Mouse (Mus musculus) MEL (cell line): ENCODE data around the gene Thg1l. TPM values are rescaled to one million over a fixed set of nuclear protein-coding genes. Genes with fewer than 3 reads are reported as not detected.

ENCODE experiments used
- DNase-seq: peaks from one replicate; pipeline ENCODE4 v3.0.0; 2011; ENCODE audit warnings: low read depth, low spot score
- H3K27ac ChIP-seq: 2 replicates; pipeline ENCODE4 v1.5.1; 2012; ENCODE audit warnings: low read depth, mild to moderate bottlenecking, control low read depth, low read length, moderate library complexity; ENCODE audit not compliant: control insufficient read depth
- H3K27me3 ChIP-seq, 2 experiments: fragments of 150-350 bp in 1 of 2; sonication (generic) in 1 of 2; 2 replicates each; pipeline ENCODE4 v1.6.1; 2012; ENCODE audit warnings: low read length in 2 of 2, mild to moderate bottlenecking in 2 of 2, improper control_type of control experiment in 1 of 2, moderate library complexity in 1 of 2; ENCODE audit not compliant: insufficient read depth in 2 of 2, control insufficient read depth in 1 of 2
- H3K36me3 ChIP-seq, 2 experiments: 2 replicates each; pipeline ENCODE4 v1.6.1; 2012 to 2014; ENCODE audit warnings: low read length in 2 of 2, improper control_type of control experiment in 1 of 2, inconsistent platforms in 1 of 2, mild to moderate bottlenecking in 1 of 2; ENCODE audit not compliant: insufficient read depth in 2 of 2, control insufficient read depth in 1 of 2
- H3K4me1 ChIP-seq, 2 experiments: fragments of 150-350 bp in 1 of 2; sonication (generic) in 1 of 2; 2 replicates each; pipeline ENCODE4 v1.6.1; 2012; ENCODE audit warnings: low read length in 2 of 2, improper control_type of control experiment in 1 of 2, mild to moderate bottlenecking in 1 of 2; ENCODE audit not compliant: insufficient read depth in 2 of 2, control insufficient read depth in 1 of 2
- H3K4me3 ChIP-seq, 2 experiments: fragments of 150-350 bp in 1 of 2; sonication (generic) in 1 of 2; 2 replicates each; pipeline ENCODE4 v1.5.1; 2012; ENCODE audit warnings: low read depth in 2 of 2, low read length in 2 of 2, mild to moderate bottlenecking in 2 of 2, moderate library complexity in 2 of 2, control low read depth in 1 of 2, improper control_type of control experiment in 1 of 2; ENCODE audit not compliant: control insufficient read depth in 1 of 2, insufficient read depth in 1 of 2
- H3K79me2 ChIP-seq: 2 replicates; pipeline ENCODE4 v1.6.1; 2012; ENCODE audit warnings: mild to moderate bottlenecking, low read length, moderate library complexity; ENCODE audit not compliant: control insufficient read depth, poor library complexity, insufficient read depth
- H3K9ac ChIP-seq: 2 replicates; pipeline ENCODE4 v1.6.1; 2012; ENCODE audit warnings: low read depth, mild to moderate bottlenecking, control low read depth, low read length, moderate library complexity; ENCODE audit not compliant: control insufficient read depth, poor library complexity, severe bottlenecking
- H3K9me3 ChIP-seq: fragments of 150-350 bp; sonication (generic); replicated peaks from 2 replicates; pipeline ENCODE4 v1.6.1; 2012; ENCODE audit warnings: mild to moderate bottlenecking, low read length, improper control_type of control experiment, moderate library complexity; ENCODE audit not compliant: insufficient read depth
- CHD2 ChIP-seq: IDR thresholded peaks from 2 replicates; pipeline ENCODE4 v1.6.1; 2011; ENCODE audit warnings: low read length, improper control_type of control experiment
- CTCF ChIP-seq, 3 experiments: IDR thresholded peaks in 2 of 3; conservative IDR thresholded peaks in 1 of 3; 2 replicates each; pipeline ENCODE4 v1.5.1; 2011 to 2012; ENCODE audit warnings: low read length in 3 of 3, low read depth in 2 of 3, mild to moderate bottlenecking in 2 of 3, improper control_type of control experiment in 1 of 3, inconsistent platforms in 1 of 3, mixed read lengths in 1 of 3, moderate library complexity in 1 of 3; ENCODE audit not compliant: control insufficient read depth in 1 of 3, insufficient read depth in 1 of 3, poor library complexity in 1 of 3, severe bottlenecking in 1 of 3
- EP300 ChIP-seq, 2 experiments: IDR thresholded peaks; 2 replicates each; pipeline ENCODE4 v1.6.1; 2011; ENCODE audit warnings: improper control_type of control experiment in 2 of 2, low read length in 2 of 2, low read depth in 1 of 2, mild to moderate bottlenecking in 1 of 2
- ETS1 ChIP-seq: IDR thresholded peaks from 2 replicates; pipeline ENCODE4 v1.6.1; 2012; ENCODE audit warnings: low read depth, mild to moderate bottlenecking, inconsistent platforms, low read length, improper control_type of control experiment, moderate library complexity
- GABPA ChIP-seq: IDR thresholded peaks from 2 replicates; pipeline ENCODE4 v1.6.1; 2012; ENCODE audit warnings: low read depth, mild to moderate bottlenecking, inconsistent platforms, low read length, improper control_type of control experiment, moderate library complexity
- JUND ChIP-seq: IDR thresholded peaks from 2 replicates; pipeline ENCODE4 v1.6.1; 2011; ENCODE audit warnings: low read depth, mild to moderate bottlenecking, improper control_type of control experiment, low read length
- KAT2A ChIP-seq: conservative IDR thresholded peaks from 2 replicates; pipeline ENCODE4 v1.6.1; 2012; ENCODE audit warnings: low read depth, low read length, improper control_type of control experiment, inconsistent platforms
- MAX ChIP-seq: IDR thresholded peaks from 2 replicates; pipeline ENCODE4 v1.6.1; 2011; ENCODE audit warnings: low read length, improper control_type of control experiment
- MAZ ChIP-seq: IDR thresholded peaks from 2 replicates; pipeline ENCODE4 v1.6.1; 2012; ENCODE audit warnings: low read depth, mild to moderate bottlenecking, inconsistent platforms, low read length, improper control_type of control experiment
- MXI1 ChIP-seq: IDR thresholded peaks from 2 replicates; pipeline ENCODE4 v1.6.1; 2011; ENCODE audit warnings: mild to moderate bottlenecking, low read depth, low read length, improper control_type of control experiment
- MYC ChIP-seq: IDR thresholded peaks from 2 replicates; pipeline ENCODE4 v1.6.1; 2011; ENCODE audit warnings: low read depth, mild to moderate bottlenecking, low read length, improper control_type of control experiment, moderate library complexity
- NRF1 ChIP-seq: IDR thresholded peaks from 2 replicates; pipeline ENCODE4 v1.6.1; 2014; ENCODE audit warnings: low read depth, mild to moderate bottlenecking, inconsistent platforms, low read length, improper control_type of control experiment, moderate library complexity; ENCODE audit not compliant: poor library complexity, insufficient read depth, severe bottlenecking
- POLR2AphosphoS2 ChIP-seq: IDR thresholded peaks from 2 replicates; pipeline ENCODE4 v1.6.1; 2011; ENCODE audit warnings: low read length, improper control_type of control experiment
- POLR2AphosphoS5 ChIP-seq: IDR thresholded peaks from 2 replicates; pipeline ENCODE4 v1.6.1; 2012; ENCODE audit warnings: low read depth, borderline replicate concordance, mild to moderate bottlenecking, inconsistent platforms, low read length, moderate library complexity, mixed read lengths
- RAD21 ChIP-seq: IDR thresholded peaks from 2 replicates; pipeline ENCODE4 v1.6.1; 2011; ENCODE audit warnings: mild to moderate bottlenecking, low read depth, low read length, improper control_type of control experiment
- RCOR1 ChIP-seq: IDR thresholded peaks from 2 replicates; pipeline ENCODE4 v1.6.1; 2012; ENCODE audit warnings: low read depth, mild to moderate bottlenecking, inconsistent platforms, low read length, improper control_type of control experiment
- SIN3A ChIP-seq: IDR thresholded peaks from 2 replicates; pipeline ENCODE4 v1.6.1; 2012; ENCODE audit warnings: low read length, improper control_type of control experiment, inconsistent platforms
- SMC3 ChIP-seq: IDR thresholded peaks from 2 replicates; pipeline ENCODE4 v1.6.1; 2011; ENCODE audit warnings: low read depth, low read length, improper control_type of control experiment
- TAL1 ChIP-seq: IDR thresholded peaks from 2 replicates; pipeline ENCODE4 v1.6.1; 2012; ENCODE audit warnings: mild to moderate bottlenecking, inconsistent platforms, low read length, moderate library complexity, mixed read lengths
- TBP ChIP-seq: IDR thresholded peaks from 2 replicates; pipeline ENCODE4 v1.8.0; 2011; ENCODE audit warnings: low read depth, low read length, improper control_type of control experiment
- TCF12 ChIP-seq: IDR thresholded peaks from 2 replicates; pipeline ENCODE4 v1.6.1; 2014; ENCODE audit warnings: low read depth, mild to moderate bottlenecking, inconsistent platforms, low read length, improper control_type of control experiment, moderate library complexity
- USF1 ChIP-seq: IDR thresholded peaks from 2 replicates; pipeline ENCODE4 v1.6.1; 2014; ENCODE audit warnings: low read depth, mild to moderate bottlenecking, inconsistent platforms, low read length, improper control_type of control experiment, moderate library complexity
- ZC3H11A ChIP-seq: IDR thresholded peaks from 2 replicates; pipeline ENCODE4 v1.6.1; 2012; ENCODE audit warnings: low read depth, mild to moderate bottlenecking, inconsistent platforms, low read length, improper control_type of control experiment
- polyA plus RNA-seq, 2 experiments: library from polyadenylated mRNA; stranded (reverse) in 1 of 2; unstranded in 1 of 2; fragments of >175 nt in 1 of 2; fragments of >200 nt in 1 of 2; gene quantifications; 2 replicates each; pipeline versions ENCODE4 v1.2.1 to v1.2.4; 2012; ENCODE audit warnings: low replicate concordance in 2 of 2, low read depth in 1 of 2; ENCODE audit not compliant: insufficient read length in 2 of 2, insufficient read depth in 1 of 2, missing spikeins in 1 of 2
- total RNA-seq: library from RNA; depleted of rRNA; stranded (reverse); fragments of 300-350 nt; gene quantifications from 2 replicates; pipeline ENCODE4 v1.2.3, GENCODE M21; 2012

Gene Thg1l
- total and polyA plus RNA-seq, 3 experiments = 65.8 to 569 (median 77.5) TPM

GRCm38 (mm10) chr11:45927456-45927855 is 27.8 kb downstream of the Thg1l start:
- no peak overlapping the region for H3K4me3 ChIP-seq
- TF ChIP-seq POLR2AphosphoS2 (0 out of 2 replicates have a peak, but pooled peaks have one; percentile 44), USF1 (no peak)
- TF ChIP-seq, all 39 proteins: peak for 1
- no peak overlapping the region for H3K9ac ChIP-seq
- peak; percentile 31 for DNase-seq
- no peaks in the 10 kb centered on the region for H3K9me3 ChIP-seq
- H3K4me1 ChIP-seq = no peaks in the 10 kb centered on the region
- no peaks in the 10 kb centered on the region for H3K79me2 ChIP-seq
- H3K27me3 ChIP-seq = peaks cover 0 to 2% of the 10 kb centered on the region in 2 experiments; a peak in 1 of 4 replicates
- H3K27ac ChIP-seq = no peak overlapping the region
- no peaks in the 10 kb centered on the region; a peak in 1 of 4 replicates for H3K36me3 ChIP-seq

GRCm38 (mm10) chr11:45926640-45927082 is 28.6 kb downstream of the Thg1l start:
- no peaks in the 10 kb centered on the region for H3K9me3 ChIP-seq
- H3K27ac ChIP-seq = peak overlapping the region; percentile 65; the same call in 1 of the 2 replicates
- peak overlapping the region; percentile 80 for H3K9ac ChIP-seq

GRCm38 (mm10) chr11:45925436-45925835 is 29.9 kb downstream of the Thg1l start:
- no peak for DNase-seq
- H3K9me3 ChIP-seq = no peaks in the 10 kb centered on the region
- peaks cover 0 to 3% of the 10 kb centered on the region in 2 experiments; a peak in 1 of 4 replicates for H3K27me3 ChIP-seq
- H3K9ac ChIP-seq = no peak overlapping the region
- H3K4me3 ChIP-seq = no peak overlapping the region
- H3K79me2 ChIP-seq = no peaks in the 10 kb centered on the region
- H3K27ac ChIP-seq = no peak overlapping the region
- no peaks in the 10 kb centered on the region for H3K4me1 ChIP-seq
- no peaks in the 10 kb centered on the region; a peak in 1 of 4 replicates for H3K36me3 ChIP-seq
- TF ChIP-seq POLR2AphosphoS5 (no peak), MAX (no peak), ZC3H11A (no peak), MAZ (no peak), GABPA (no peak), TAL1 (no peak), JUND (no peak), EP300 (IDR thresholded peaks at IDR 0.05; ENCODE audit: low read depth in 1 of 2, low read length in 2 of 2) (no peak), MXI1 (no peak), SMC3 (no peak), NRF1 (no peak)

More at GRCm38 (mm10) chr11:45926640-45927082, 28.6 kb downstream of the Thg1l start:
- DNase-seq = peak; percentile 94
- Histone ChIP-seq H3K4me1 (no peaks in the 10 kb centered on the region), H3K27me3 (peaks cover 0 to 3% of the 10 kb centered on the region in 2 experiments; a peak in 1 of 4 replicates), H3K4me3 (peak overlapping the region; percentile 73 to 74), H3K79me2 (no peaks in the 10 kb centered on the region), H3K36me3 (no peaks in the 10 kb centered on the region; a peak in 1 of 4 replicates)
- TF ChIP-seq CHD2 (no peak), RAD21 (peak; percentile 78), RCOR1 (0 out of 2 replicates have a peak, but pooled peaks have one; percentile 18), GABPA (0 out of 2 replicates have a peak, but pooled peaks have one; percentile 10), TCF12 (peak; percentile 7; the same call in 1 of the 2 replicates), USF1 (no peak), SMC3 (peak; percentile 64), ETS1 (peak; percentile 17; the same call in 1 of the 2 replicates), SIN3A (no peak; the same call in 1 of the 2 replicates), ZC3H11A (peak; percentile 69), MXI1 (0 out of 2 replicates have a peak, but pooled peaks have one; percentile 47), MYC (0 out of 2 replicates have a peak, but pooled peaks have one; percentile 36), TBP (0 out of 2 replicates have a peak, but pooled peaks have one; percentile 61), CTCF (IDR thresholded peaks at IDR 0.05 in 2 of 3, conservative IDR thresholded peaks at IDR 0.05 in 1 of 3; ENCODE audit: control insufficient read depth in 1 of 3, insufficient read depth in 1 of 3, low read depth in 2 of 3, low read length in 3 of 3, poor library complexity in 1 of 3, severe bottlenecking in 1 of 3) (peak; percentile 66 to 93 (median 89)), JUND (0 out of 2 replicates have a peak, but pooled peaks have one; percentile 51), KAT2A (0 out of 2 replicates have a peak, but pooled peaks have one; percentile 23), MAZ (0 out of 2 replicates have a peak, but pooled peaks have one; percentile 66), MAX (no peak)
- TF ChIP-seq, all 39 proteins: peak for 14
